Mouse (Mus musculus) hindbrain, embryonic 15.5 days (tissue): Measurements from ENCODE around the gene Mysm1. TPM values are rescaled to one million over a fixed set of nuclear protein-coding genes. Genes with fewer than 3 reads are reported as not detected.

Experiments
- ATAC-seq: fragments of 200-750 bp; cut with Nextera tagmentation; 2 replicates; pipeline ENCODE4 v1.8.0; 2017; ENCODE audit warnings: low read depth, moderate number of reproducible peaks, moderate TSS enrichment; ENCODE audit not compliant: low FRiP score
- H3K27ac ChIP-seq: fragments of 300-500 bp; sonication (generic); replicated peaks from 2 replicates; pipeline ENCODE4 v1.5.1; 2015; ENCODE audit warnings: mild to moderate bottlenecking, inconsistent platforms
- H3K27me3 ChIP-seq: fragments of 300-500 bp; sonication (generic); 2 replicates; pipeline ENCODE4 v1.6.1; 2015; ENCODE audit warnings: control low read depth, inconsistent platforms
- H3K36me3 ChIP-seq: fragments of 300-500 bp; sonication (generic); 2 replicates; pipeline ENCODE4 v1.6.1; 2015; ENCODE audit warnings: control low read depth, inconsistent platforms
- H3K4me1 ChIP-seq: fragments of 300-500 bp; sonication (generic); replicated peaks from 2 replicates; pipeline ENCODE4 v1.6.1; 2015; ENCODE audit warnings: control low read depth, inconsistent platforms
- H3K4me2 ChIP-seq: fragments of 300-500 bp; sonication (generic); 2 replicates; pipeline ENCODE4 v1.6.1; 2015; ENCODE audit warnings: moderate library complexity, mild to moderate bottlenecking, inconsistent platforms
- H3K4me3 ChIP-seq: fragments of 300-500 bp; sonication (generic); 2 replicates; pipeline ENCODE4 v1.5.1; 2015; ENCODE audit warnings: mild to moderate bottlenecking, inconsistent platforms
- H3K9ac ChIP-seq: fragments of 300-500 bp; sonication (generic); 2 replicates; pipeline ENCODE4 v1.6.1; 2015; ENCODE audit warnings: inconsistent platforms
- H3K9me3 ChIP-seq: fragments of 300-500 bp; sonication (generic); 2 replicates; pipeline ENCODE4 v1.6.1; 2016; ENCODE audit warnings: control low read depth, inconsistent platforms
- WGBS: fragments of 180-500 bp; shearing (Covaris S2); methylation state at CpG from one replicate; pipeline ENCODE4 v1.1.7; 2015; 5-methylcytosine and 5-hydroxymethylcytosine counted together
- polyA plus RNA-seq: library from polyadenylated mRNA; unstranded; fragments of >200 nt; fragmentation: Nextera tagmentation; extraction: Ambion mirVana; gene quantifications from 2 replicates; pipeline ENCODE4 v1.2.1, GENCODE M21; 2015

The Mysm1 gene
- polyA plus RNA-seq, 1 experiment from 2014 or later, result 24.6 TPM

GRCm38 (mm10) chr4:95005251-95005830 is 26.4 kb upstream of the Mysm1 start:
- Histone ChIP-seq H3K4me3 (no peak overlapping the region), H3K9me3 (no peaks in the 10 kb centered on the region), H3K27me3 (no peaks in the 10 kb centered on the region), H3K36me3 (no peaks in the 10 kb centered on the region), H3K27ac (no peak overlapping the region), H3K9ac (no peak overlapping the region), H3K4me2 (no peak overlapping the region), H3K4me1 (no peaks in the 10 kb centered on the region; the same call in 1 of the 2 replicates)
- 63% methylated on average over 6 of the region's 6 CpGs for WGBS
- ATAC-seq, result no peak

GRCm38 (mm10) chr4:95001043-95001775 is 22.3 kb upstream of the Mysm1 start:
- no peak overlapping the region for H3K27ac ChIP-seq
- ATAC-seq, result no peak
- no peaks in the 10 kb centered on the region for H3K36me3 ChIP-seq
- no peak overlapping the region for H3K4me3 ChIP-seq
- no peaks in the 10 kb centered on the region for H3K27me3 ChIP-seq
- no peak overlapping the region for H3K4me2 ChIP-seq
- H3K9ac ChIP-seq, result no peak overlapping the region
- WGBS, result 76% methylated on average over 6 of the region's 6 CpGs
- no peaks in the 10 kb centered on the region for H3K9me3 ChIP-seq
- no peaks in the 10 kb centered on the region for H3K4me1 ChIP-seq

DNA sequence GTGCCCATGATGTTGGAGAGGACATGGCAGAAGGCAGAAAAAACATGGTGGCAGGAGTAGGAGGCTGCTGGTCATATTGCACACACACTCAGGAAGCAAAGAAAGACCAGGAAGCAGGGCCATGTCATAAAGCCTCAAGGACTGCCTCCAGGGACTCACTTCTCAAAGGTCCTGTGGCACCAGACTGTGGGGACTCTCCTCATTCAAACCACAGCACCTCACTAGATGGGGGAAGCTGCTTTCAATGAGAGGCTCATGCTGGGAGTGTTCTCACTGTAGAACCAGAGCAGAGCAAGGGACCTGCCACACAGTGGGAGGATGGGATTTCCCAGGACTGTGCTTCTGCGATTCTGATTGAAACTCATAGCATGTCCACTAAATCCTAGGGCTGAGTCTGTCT is 21.2 kb upstream of the Mysm1 start:
- Histone ChIP-seq H3K4me3 (no peak overlapping the region), H3K27me3 (no peaks in the 10 kb centered on the region), H3K9ac (no peak overlapping the region), H3K36me3 (no peaks in the 10 kb centered on the region), H3K27ac (no peak overlapping the region), H3K4me1 (no peaks in the 10 kb centered on the region), H3K4me2 (no peak overlapping the region), H3K9me3 (no peaks in the 10 kb centered on the region)
- 86% methylated on average over 1 of the region's 1 CpGs for WGBS
- ATAC-seq, result no peak

DNA sequence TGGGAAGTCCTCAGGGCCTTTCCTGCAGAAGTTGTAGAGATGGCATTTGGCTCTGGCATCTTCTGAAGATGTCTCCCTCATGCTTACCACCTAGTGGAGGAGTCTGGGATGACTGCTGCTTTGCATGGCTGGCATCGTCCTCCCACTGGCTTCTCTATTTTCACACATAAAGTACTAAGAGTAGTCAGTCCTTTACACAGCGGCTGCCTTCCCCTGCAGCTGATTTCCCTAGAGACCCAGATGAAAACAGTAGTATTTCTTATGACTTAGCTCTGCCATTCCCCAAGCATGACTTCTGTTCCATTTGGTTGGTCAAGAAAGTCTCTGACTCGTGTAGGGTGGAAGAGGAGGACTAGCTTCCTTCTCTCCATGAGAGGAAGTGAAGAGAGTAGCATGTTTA is 20.3 kb upstream of the Mysm1 start:
- no peak for ATAC-seq
- Histone ChIP-seq H3K27me3 (no peaks in the 10 kb centered on the region), H3K4me3 (no peak overlapping the region), H3K27ac (no peak overlapping the region), H3K9me3 (no peaks in the 10 kb centered on the region), H3K4me2 (no peak overlapping the region), H3K36me3 (no peaks in the 10 kb centered on the region), H3K9ac (no peak overlapping the region), H3K4me1 (no peaks in the 10 kb centered on the region)
- 71% methylated on average over 3 of the region's 3 CpGs for WGBS

DNA sequence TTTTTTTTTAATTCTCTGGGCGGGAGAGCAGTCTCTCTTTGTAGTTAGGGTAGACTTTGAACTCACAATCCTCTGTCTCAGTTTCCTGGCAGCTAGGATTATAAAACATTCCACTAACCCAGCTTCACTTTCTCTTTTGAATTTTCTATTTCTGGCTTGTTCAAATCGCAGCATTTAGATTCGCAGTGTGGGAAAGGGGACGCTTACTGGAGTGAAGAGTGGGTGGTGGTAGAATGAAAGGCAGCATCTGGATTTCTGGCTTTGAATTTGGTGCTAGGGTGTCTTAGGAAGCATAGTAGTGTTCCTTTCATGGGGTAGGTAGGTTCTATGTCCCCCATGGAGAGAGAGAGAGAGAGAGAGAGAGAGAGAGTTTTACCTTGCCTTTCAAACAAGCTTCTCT is 17.0 kb upstream of the Mysm1 start:
- no peaks in the 10 kb centered on the region for H3K4me1 ChIP-seq
- no peak overlapping the region for H3K4me2 ChIP-seq
- no peaks in the 10 kb centered on the region for H3K36me3 ChIP-seq
- H3K27me3 ChIP-seq, result no peaks in the 10 kb centered on the region
- H3K9ac ChIP-seq, result no peak overlapping the region
- ATAC-seq, result no peak
- H3K27ac ChIP-seq, result no peak overlapping the region
- H3K9me3 ChIP-seq, result no peaks in the 10 kb centered on the region
- H3K4me3 ChIP-seq, result no peak overlapping the region
- 85% methylated on average over 4 of the region's 4 CpGs for WGBS

DNA sequence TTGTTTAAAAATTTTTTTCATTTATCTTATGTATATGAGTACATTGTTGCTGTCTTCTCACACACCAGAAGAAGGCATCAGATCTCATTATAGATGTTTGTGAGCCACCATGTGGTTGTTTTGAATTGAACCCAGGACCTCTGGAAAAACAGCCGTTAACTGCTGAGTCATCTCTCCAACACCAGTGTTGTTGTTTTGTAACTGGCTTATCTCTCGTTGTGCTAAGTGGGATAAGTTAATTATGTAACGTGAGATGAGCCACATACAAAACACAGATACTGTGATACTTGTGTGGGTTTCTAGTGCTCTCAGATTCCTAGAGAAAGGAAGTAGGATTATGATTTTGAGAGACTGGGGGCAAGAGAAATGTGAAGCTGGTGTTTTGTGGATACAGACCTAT is 11.3 kb upstream of the Mysm1 start:
- ATAC-seq, result no peak
- H3K36me3 ChIP-seq, result no peaks in the 10 kb centered on the region
- H3K9ac ChIP-seq, result no peak overlapping the region
- no peak overlapping the region for H3K27ac ChIP-seq
- H3K9me3 ChIP-seq, result no peaks in the 10 kb centered on the region
- no peaks in the 10 kb centered on the region; the same call in 1 of the 2 replicates for H3K4me1 ChIP-seq
- no peak overlapping the region for H3K4me2 ChIP-seq
- H3K4me3 ChIP-seq, result no peak overlapping the region
- H3K27me3 ChIP-seq, result no peaks in the 10 kb centered on the region
- 73% methylated on average over 3 of the region's 3 CpGs for WGBS

- Histone ChIP-seq H3K9ac (no peak overlapping the region), H3K4me2 (no peak overlapping the region), H3K27ac (no peak overlapping the region), H3K4me1 (no peaks in the 10 kb centered on the region; the same call in 1 of the 2 replicates), H3K4me3 (no peak overlapping the region), H3K27me3 (no peaks in the 10 kb centered on the region), H3K9me3 (no peaks in the 10 kb centered on the region), H3K36me3 (no peaks in the 10 kb centered on the region)
- no peak for ATAC-seq
- whole genome bisulfite sequencing, result 15% methylated on average over 4 of the region's 4 CpGs
Observed at GRCm38 (mm10) chr4:94987725-94988124, 8.8 kb upstream of the Mysm1 start.

DNA sequence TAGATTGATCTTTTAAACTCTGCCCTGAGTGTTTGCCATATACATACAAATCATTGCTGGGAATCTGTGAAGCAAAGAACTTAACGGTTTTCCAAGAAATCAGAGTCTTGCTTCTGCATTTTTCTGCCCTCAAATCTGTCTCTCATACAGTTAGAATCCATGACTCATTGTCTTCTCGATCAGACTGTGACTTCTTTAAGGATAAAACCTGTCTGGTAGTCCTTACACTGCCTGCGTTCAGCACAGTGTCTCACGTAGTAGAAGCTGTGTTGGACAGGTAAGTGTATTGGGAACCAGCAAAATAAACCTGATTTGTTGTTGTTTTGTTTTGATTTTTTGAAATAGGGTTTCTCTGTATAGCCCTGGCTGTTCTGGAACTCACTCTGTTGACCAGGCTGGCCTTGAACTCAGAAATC is 608 bp upstream of the Mysm1 start:
- Histone ChIP-seq H3K9ac (peak overlapping the region; percentile 82), H3K27me3 (no peaks in the 10 kb centered on the region), H3K4me1 (peaks cover 13% of the 10 kb centered on the region), H3K27ac (peak overlapping the region; percentile 93), H3K4me3 (peak overlapping the region; percentile 77), H3K36me3 (0 out of 2 replicates have a peak, but pooled peaks cover 6% of the 10 kb centered on the region), H3K9me3 (no peaks in the 10 kb centered on the region), H3K4me2 (peak overlapping the region; percentile 74)
- ATAC-seq, result peak; percentile 9; the same call in 1 of the 2 replicates
- WGBS, result 43% methylated on average over 4 of the region's 4 CpGs

- Histone ChIP-seq H3K27ac (no peak overlapping the region), H3K4me1 (peaks cover 13% of the 10 kb centered on the region), H3K27me3 (no peaks in the 10 kb centered on the region), H3K4me3 (no peak overlapping the region), H3K9ac (no peak overlapping the region), H3K4me2 (no peak overlapping the region), H3K9me3 (no peaks in the 10 kb centered on the region), H3K36me3 (peaks cover 27% of the 10 kb centered on the region; the same call in 1 of the 2 replicates)
- 87% methylated on average over 2 of the region's 2 CpGs for WGBS
- ATAC-seq, result no peak
Observed at GRCm38 (mm10) chr4:94973321-94973720, 5.6 kb downstream of the Mysm1 start.

DNA sequence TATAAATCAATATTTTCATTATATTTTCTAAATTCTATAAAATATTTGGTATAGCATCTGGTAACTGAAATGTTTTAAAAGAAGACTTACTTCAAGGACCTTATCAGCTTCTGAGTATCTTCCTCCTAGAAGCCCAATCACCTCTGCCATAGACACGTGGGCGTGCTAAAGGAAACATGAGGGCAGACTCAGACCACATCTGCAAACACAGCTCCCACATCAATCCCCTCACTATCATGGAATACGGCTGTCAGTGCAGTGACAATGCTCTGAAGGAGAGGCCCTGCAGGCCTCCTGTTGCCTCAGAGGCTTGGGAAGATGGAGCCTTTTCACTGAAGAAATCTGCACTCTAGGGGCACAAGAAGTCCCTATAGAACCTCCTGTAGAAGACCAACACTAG is 26.1 kb downstream of the Mysm1 start:
- no peak overlapping the region for H3K4me3 ChIP-seq
- no peak overlapping the region for H3K4me2 ChIP-seq
- H3K36me3 ChIP-seq, result peaks cover 55% of the 10 kb centered on the region
- H3K4me1 ChIP-seq, result no peaks in the 10 kb centered on the region
- WGBS, result 94% methylated on average over 3 of the region's 3 CpGs
- no peaks in the 10 kb centered on the region for H3K27me3 ChIP-seq
- ATAC-seq, result no peak
- no peaks in the 10 kb centered on the region for H3K9me3 ChIP-seq
- no peak overlapping the region for H3K9ac ChIP-seq
- no peak overlapping the region for H3K27ac ChIP-seq

- Histone ChIP-seq H3K4me1 (no peaks in the 10 kb centered on the region), H3K4me2 (no peak overlapping the region), H3K9me3 (no peaks in the 10 kb centered on the region), H3K4me3 (no peak overlapping the region), H3K9ac (no peak overlapping the region), H3K27me3 (no peaks in the 10 kb centered on the region), H3K27ac (no peak overlapping the region), H3K36me3 (peaks cover 47% of the 10 kb centered on the region)
- ATAC-seq, result no peak
- WGBS, result 79% methylated on average over 11 of the region's 11 CpGs
Observed at GRCm38 (mm10) chr4:94941221-94941855, 37.6 kb downstream of the Mysm1 start.

GRCm38 (mm10) chr4:94928743-94929142 is 50.2 kb downstream of the Mysm1 start, which contains the start of gene Eqtn:
TSS of gene Eqtn (minus strand) at chr4:94928843.
- Histone ChIP-seq H3K27ac (no peak within 1 kb of the TSS), H3K4me3 (no peak within 1 kb of the TSS), H3K9ac (no peak within 1 kb of the TSS), H3K9me3 (no peaks in the 10 kb centered on the region), H3K4me1 (no peaks in the 10 kb centered on the region), H3K27me3 (no peaks in the 10 kb centered on the region), H3K36me3 (no peaks in the 10 kb centered on the region), H3K4me2 (no peak within 1 kb of the TSS)
- no peak for ATAC-seq
